24 mouse cellular contexts compared by ENCODE assay signal in the genomic region with DNA sequence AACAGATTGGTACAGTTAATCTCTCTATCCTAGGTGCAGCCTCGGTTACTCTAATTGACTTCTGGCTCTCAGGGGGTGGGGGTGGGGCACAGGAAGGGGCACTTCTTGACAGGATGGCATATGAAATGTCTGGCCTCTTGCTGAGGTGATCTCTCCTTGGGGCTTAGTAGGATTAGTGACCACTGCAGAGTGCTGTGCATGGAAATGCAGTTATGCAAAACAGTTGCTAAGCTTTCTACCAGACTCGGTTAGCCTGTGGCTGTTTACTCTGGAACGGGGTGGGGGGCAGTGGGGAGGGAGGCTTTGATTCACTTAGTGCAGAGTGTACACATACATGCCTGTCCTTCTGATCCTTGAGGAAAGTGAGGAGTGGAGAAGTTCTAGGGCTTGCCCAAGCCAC.
A peak's percentile ranks its signal among the peaks of the same experiment; 100 is the strongest.
DNase-seq lines count a peak whose midpoint lies in the region; ATAC-seq and TF ChIP-seq lines count a peak whose summit lies in the region.
"Had no signal": no experiment of that assay in that cellular context is flagged by ENCODE, and none has a peak within 500 bp of the region (broad histone marks: within the 10 kb centered on the region; RNA-seq: fewer than 3 reads in every experiment).

No protein-coding gene starts in this region.

- no peak overlapping the region for H3K4me2 ChIP-seq in midbrain, embryonic 12.5 days (replicated peaks)
- no peak overlapping the region for H3K4me2 ChIP-seq in midbrain, postnatal 0 days (ENCODE audit: low read depth, low read length, poor library complexity, severe bottlenecking)
- H3K4me2 ChIP-seq in hindbrain, embryonic 14.5 days (replicated peaks): no peak overlapping the region
- no peak overlapping the region for H3K4me2 ChIP-seq in midbrain, embryonic 16.5 days (ENCODE audit: low read length)
- H3K4me2 ChIP-seq: embryonic facial prominence, embryonic 12.5 days; forebrain, embryonic 15.5 days had no signal

- no peak overlapping the region for H3K4me3 ChIP-seq in midbrain, embryonic 12.5 days
- no peak overlapping the region for H3K4me3 ChIP-seq in midbrain, postnatal 0 days (ENCODE audit: low read depth, low read length)
- no peak overlapping the region for H3K4me3 ChIP-seq in hindbrain, embryonic 14.5 days (replicated peaks; ENCODE audit: low read length)
- no peak overlapping the region for H3K4me3 ChIP-seq in midbrain, embryonic 16.5 days (ENCODE audit: low read depth, low read length)
- H3K4me3 ChIP-seq: embryonic facial prominence, embryonic 12.5 days; erythroblast, embryonic 14.5 days; forebrain, embryonic 15.5 days; heart, embryonic 10.5 days; left cerebral cortex, adult 2 months; megakaryocyte, embryonic 14.5 days; myocyte had no signal

- H3K9ac ChIP-seq in midbrain, embryonic 12.5 days (replicated peaks): no peak overlapping the region
- no peak overlapping the region for H3K9ac ChIP-seq in midbrain, postnatal 0 days (replicated peaks; ENCODE audit: low read length, poor library complexity, severe bottlenecking)
- H3K9ac ChIP-seq in hindbrain, embryonic 14.5 days: no peak overlapping the region
- no peak overlapping the region for H3K9ac ChIP-seq in midbrain, embryonic 16.5 days (ENCODE audit: low read depth, low read length)
- H3K9ac ChIP-seq: embryonic facial prominence, embryonic 12.5 days; forebrain, embryonic 15.5 days had no signal

- H3K9me3 ChIP-seq in midbrain, embryonic 12.5 days: no peaks in the 10 kb centered on the region
- no peaks in the 10 kb centered on the region for H3K9me3 ChIP-seq in midbrain, postnatal 0 days (ENCODE audit: low read length)
- H3K9me3 ChIP-seq in hindbrain, embryonic 14.5 days (ENCODE audit: control insufficient read depth, low read length): no peaks in the 10 kb centered on the region
- H3K9me3 ChIP-seq in midbrain, embryonic 16.5 days (replicated peaks; ENCODE audit: control insufficient read depth, low read length, poor library complexity, severe bottlenecking): no peaks in the 10 kb centered on the region
- H3K9me3 ChIP-seq: embryonic facial prominence, embryonic 12.5 days; forebrain, embryonic 15.5 days; heart, embryonic 10.5 days had no signal

- ATAC-seq in midbrain, embryonic 12.5 days (ENCODE audit: low FRiP score, low read depth): peak; percentile 68
- ATAC-seq in midbrain, postnatal 0 days (ENCODE audit: low FRiP score): no peak
- peak; percentile 42; the same call in 1 of the 2 replicates for ATAC-seq in hindbrain, embryonic 14.5 days (ENCODE audit: low FRiP score)
- ATAC-seq in midbrain, embryonic 16.5 days: peak; percentile 55; the same call in 1 of the 2 replicates
- no peak for ATAC-seq in megakaryocyte, adult 5-6 weeks (ENCODE audit: poor library complexity, severe bottlenecking)
- ATAC-seq: forebrain, embryonic 15.5 days had no signal

- H3K27ac ChIP-seq in midbrain, embryonic 12.5 days (replicated peaks): no peak overlapping the region
- no peak overlapping the region for H3K27ac ChIP-seq in midbrain, postnatal 0 days (ENCODE audit: low read depth, low read length)
- H3K27ac ChIP-seq in hindbrain, embryonic 14.5 days: no peak overlapping the region
- H3K27ac ChIP-seq in midbrain, embryonic 16.5 days (ENCODE audit: low read length): no peak overlapping the region
- H3K27ac ChIP-seq: embryonic facial prominence, embryonic 12.5 days; forebrain, embryonic 15.5 days; heart, embryonic 10.5 days; left cerebral cortex, adult 2 months had no signal

- intact Hi-C loops in heart, postnatal 25 days (cut with DNase I): no loop called here

- no peaks in the 10 kb centered on the region for H3K36me3 ChIP-seq in midbrain, embryonic 12.5 days
- H3K36me3 ChIP-seq in midbrain, postnatal 0 days (ENCODE audit: insufficient read depth, low read length): no peaks in the 10 kb centered on the region
- no peaks in the 10 kb centered on the region for H3K36me3 ChIP-seq in hindbrain, embryonic 14.5 days (replicated peaks; ENCODE audit: control insufficient read depth, insufficient read depth)
- H3K36me3 ChIP-seq in midbrain, embryonic 16.5 days (ENCODE audit: control insufficient read depth, insufficient read depth, low read length): no peaks in the 10 kb centered on the region
- H3K36me3 ChIP-seq: embryonic facial prominence, embryonic 12.5 days; forebrain, embryonic 15.5 days; heart, embryonic 10.5 days had no signal

- no peak for TF ChIP-seq CTCF in midbrain, postnatal 0 days (IDR thresholded peaks at IDR 0.05)

- H3K27me3 ChIP-seq in midbrain, embryonic 12.5 days: peaks cover 39% of the 10 kb centered on the region
- H3K27me3 ChIP-seq in midbrain, postnatal 0 days (ENCODE audit: insufficient read depth, low read length): no peaks in the 10 kb centered on the region
- no peaks in the 10 kb centered on the region for H3K27me3 ChIP-seq in hindbrain, embryonic 14.5 days (ENCODE audit: control insufficient read depth, insufficient read depth, low read length)
- no peaks in the 10 kb centered on the region for H3K27me3 ChIP-seq in midbrain, embryonic 16.5 days (ENCODE audit: control insufficient read depth, insufficient read depth, low read depth, low read length)
- H3K27me3 ChIP-seq: CH12.LX; embryonic facial prominence, embryonic 12.5 days; forebrain, embryonic 15.5 days; megakaryocyte, embryonic 14.5 days had no signal

- 4% methylated on average over 3 of the region's 3 CpGs for WGBS in midbrain, embryonic 12.5 days
- WGBS in midbrain, postnatal 0 days: 7% methylated on average over 3 of the region's 3 CpGs
- WGBS in hindbrain, embryonic 14.5 days: 13% methylated on average over 3 of the region's 3 CpGs
- 1% methylated on average over 3 of the region's 3 CpGs for WGBS in midbrain, embryonic 16.5 days

- peak; percentile 53 for DNase-seq in heart, adult 11 months
- no peak for DNase-seq in heart, postnatal 25 days (ENCODE audit: low spot score)
- no peak for DNase-seq in midbrain, postnatal 0 days (ENCODE audit: low spot score)
- no peak for DNase-seq in hindbrain, embryonic 14.5 days (ENCODE audit: low spot score)
- DNase-seq in adrenal gland, adult 2 months: no peak
- DNase-seq: cerebellum, adult 8-10 months; heart, postnatal 14 days; kidney, postnatal 25 days; left cerebral cortex, postnatal 4 days; liver; lung, postnatal 14 days; right cerebral cortex, adult 18-20 months; thymus, postnatal 25 days had no signal

- peaks cover 38% of the 10 kb centered on the region for H3K4me1 ChIP-seq in midbrain, embryonic 12.5 days
- peaks cover 10% of the 10 kb centered on the region; the same call in 1 of the 2 replicates for H3K4me1 ChIP-seq in midbrain, postnatal 0 days (ENCODE audit: insufficient read depth, low read length)
- H3K4me1 ChIP-seq in hindbrain, embryonic 14.5 days (replicated peaks; ENCODE audit: control insufficient read depth, insufficient read depth, low read length): peaks cover 31% of the 10 kb centered on the region
- peaks cover 25% of the 10 kb centered on the region for H3K4me1 ChIP-seq in midbrain, embryonic 16.5 days (ENCODE audit: control insufficient read depth, insufficient read depth, low read length)
- H3K4me1 ChIP-seq: megakaryocyte, embryonic 14.5 days had no signal

Comparison
In these comparisons a context has a peak if more than half of its experiments do, and no peak if none do; other contexts are left out.
1. ATAC-seq: peak in midbrain, embryonic 12.5 days (single experiment), hindbrain, embryonic 14.5 days (single experiment) and midbrain, embryonic 16.5 days (single experiment); none in midbrain, postnatal 0 days (single experiment) and megakaryocyte, adult 5-6 weeks (single experiment).